Mouse (Mus musculus): ENCODE results near the gene Cox15.

Gene Cox15

GRCm38 (mm10) chr19:43760504-43760903 lies 7.7 kb upstream of the Cox15 start:
- DNase-seq = peak; percentile 87

GRCm38 (mm10) chr19:43754872-43755271 lies 2.1 kb upstream of the Cox15 start:
- DNase-seq = no peak

- DNase-seq = no peak
Measured at GRCm38 (mm10) chr19:43754237-43754636, 1.4 kb upstream of the Cox15 start.

- peak; percentile 89 for DNase-seq
Measured at GRCm38 (mm10) chr19:43753226-43753835, 531 bp upstream of the Cox15 start.

GRCm38 (mm10) chr19:43750008-43750407 lies 2.8 kb downstream of the Cox15 start:
- no peak for DNase-seq

GRCm38 (mm10) chr19:43747877-43748276 lies 4.9 kb downstream of the Cox15 start:
- no peak for DNase-seq

- no peak for DNase-seq
Measured at GRCm38 (mm10) chr19:43745740-43746139, 7.1 kb downstream of the Cox15 start.

- DNase-seq = no peak
Measured at GRCm38 (mm10) chr19:43743401-43743800, 9.4 kb downstream of the Cox15 start.

- no peak for DNase-seq
Measured at GRCm38 (mm10) chr19:43738409-43738808, 14.4 kb downstream of the Cox15 start.

GRCm38 (mm10) chr19:43731157-43731556 lies 21.6 kb downstream of the Cox15 start:
- DNase-seq = no peak

- DNase-seq = no peak
Measured at GRCm38 (mm10) chr19:43730037-43730428, 22.8 kb downstream of the Cox15 start.

GRCm38 (mm10) chr19:43729296-43730036 lies 23.3 kb downstream of the Cox15 start:
- DNase-seq = no peak

- no peak for DNase-seq
Measured at GRCm38 (mm10) chr19:43726510-43727146, 26.2 kb downstream of the Cox15 start.

- no peak for DNase-seq
Measured at GRCm38 (mm10) chr19:43724821-43725220, 28.0 kb downstream of the Cox15 start.

GRCm38 (mm10) chr19:43724194-43724593 lies 28.6 kb downstream of the Cox15 start:
- no peak for DNase-seq

- DNase-seq = no peak
Measured at GRCm38 (mm10) chr19:43723501-43723900, 29.3 kb downstream of the Cox15 start.

GRCm38 (mm10) chr19:43722891-43723290 lies 29.9 kb downstream of the Cox15 start:
- no peak for DNase-seq

- no peak for DNase-seq
Measured at GRCm38 (mm10) chr19:43720061-43720460, 32.7 kb downstream of the Cox15 start.

- DNase-seq = no peak
Measured at GRCm38 (mm10) chr19:43711971-43712370, 40.8 kb downstream of the Cox15 start.

- no peak for DNase-seq
Measured at GRCm38 (mm10) chr19:43711159-43711916, 41.5 kb downstream of the Cox15 start.

- no peak for DNase-seq
Measured at GRCm38 (mm10) chr19:43709317-43709716, 43.5 kb downstream of the Cox15 start.

GRCm38 (mm10) chr19:43708206-43708605 lies 44.6 kb downstream of the Cox15 start:
- no peak for DNase-seq

- DNase-seq = no peak
Measured at GRCm38 (mm10) chr19:43704787-43705497, 47.9 kb downstream of the Cox15 start.

All from liver (tissue).